Mouse (Mus musculus) heart, postnatal 0 days (tissue): ENCODE results near the gene Gm44965. TPM values are rescaled to one million over a fixed set of nuclear protein-coding genes. Genes with fewer than 3 reads are reported as not detected.

Experiments used
- ATAC-seq: fragments of 200-750 bp; cut with Nextera tagmentation; 2 replicates; pipeline ENCODE4 v1.8.0; 2017; ENCODE audit warnings: low read depth, moderate number of reproducible peaks, moderate library complexity; ENCODE audit not compliant: insufficient read depth
- DNase-seq: peaks from one replicate; pipeline ENCODE4 v3.0.0-alpha.2; 2016; ENCODE audit warnings: low spot score
- H3K27ac ChIP-seq: fragments of 300-500 bp; sonication (generic); 2 replicates; pipeline ENCODE4 v1.5.1; 2014; ENCODE audit warnings: low read depth, mild to moderate bottlenecking
- H3K27me3 ChIP-seq: fragments of 300-500 bp; sonication (generic); 2 replicates; pipeline ENCODE4 v1.6.1; 2014; ENCODE audit warnings: low read length, mixed read lengths; ENCODE audit not compliant: control insufficient read depth, insufficient read depth
- H3K36me3 ChIP-seq: fragments of 300-500 bp; sonication (generic); replicated peaks from 2 replicates; pipeline ENCODE4 v1.6.1; 2014; ENCODE audit warnings: low read length, mixed read lengths; ENCODE audit not compliant: control insufficient read depth, insufficient read depth
- H3K4me1 ChIP-seq: fragments of 300-500 bp; sonication (generic); 2 replicates; pipeline ENCODE4 v1.6.1; 2014; ENCODE audit warnings: antibody characterized with exemption; ENCODE audit not compliant: control insufficient read depth, insufficient read depth
- H3K4me2 ChIP-seq: fragments of 300-500 bp; sonication (generic); 2 replicates; pipeline ENCODE4 v1.6.1; 2014; ENCODE audit warnings: low read depth, mild to moderate bottlenecking, low read length, moderate library complexity
- H3K4me3 ChIP-seq: fragments of 300-500 bp; sonication (generic); 2 replicates; pipeline ENCODE4 v1.5.1; 2014; ENCODE audit warnings: low read depth, low read length
- H3K9ac ChIP-seq: fragments of 300-500 bp; sonication (generic); replicated peaks from 2 replicates; pipeline ENCODE4 v1.6.1; 2014; ENCODE audit warnings: low read depth, low read length, mixed read lengths
- H3K9me3 ChIP-seq: fragments of 300-500 bp; sonication (generic); replicated peaks from 2 replicates; pipeline ENCODE4 v1.6.1; 2016; ENCODE audit warnings: low read length; ENCODE audit not compliant: control insufficient read depth
- CTCF ChIP-seq: IDR thresholded peaks from 2 replicates; pipeline ENCODE4 v1.5.1; 2016; ENCODE audit warnings: antibody characterized with exemption, control low read depth, low read depth
- EP300 ChIP-seq: IDR thresholded peaks from 2 replicates; pipeline ENCODE4 v1.6.1; 2016; ENCODE audit warnings: antibody characterized with exemption, low read depth
- WGBS: fragments of 180-500 bp; shearing (Covaris S2); extraction: QIAGEN DNeasy Blood & Tissue Kit; methylation state at CpG from one replicate; pipeline ENCODE4 v1.1.7; 2014; 5-methylcytosine and 5-hydroxymethylcytosine counted together
- polyA plus RNA-seq: library from polyadenylated mRNA; unstranded; fragments of >200 nt; fragmentation: Nextera tagmentation; extraction: Ambion mirVana; gene quantifications from 2 replicates; pipeline ENCODE4 v1.2.1, GENCODE M21; 2015
- total RNA-seq: library from RNA; depleted of rRNA; stranded (reverse); fragments of >200 nt; gene quantifications from 2 replicates; pipeline ENCODE4 v1.2.3, GENCODE M21; 2014; ENCODE audit warnings: low replicate concordance

Gene Gm44965
- total and polyA plus RNA-seq, 2 experiments from 2014 or later, result not detected

DNA sequence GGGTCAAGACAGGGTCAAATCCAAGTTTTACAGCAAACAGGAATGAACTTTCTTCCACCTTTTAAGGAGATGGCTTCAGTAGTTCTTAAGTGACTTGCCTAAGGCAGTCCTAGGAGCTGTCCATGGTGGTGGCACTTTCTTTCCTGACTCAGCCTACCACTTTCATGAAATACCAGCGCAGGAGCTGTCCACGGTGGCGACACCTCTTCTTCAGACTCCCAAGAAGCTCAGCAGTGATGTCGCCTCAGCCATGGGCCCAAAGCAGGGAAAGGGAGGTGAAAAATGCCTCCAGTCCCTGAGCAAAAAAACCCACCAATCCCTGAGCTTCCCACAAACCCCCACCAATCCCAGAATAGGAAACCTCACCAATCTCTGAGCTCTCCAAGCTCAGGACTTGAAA, 40.8 kb upstream of the Gm44965 start:
- no peak overlapping the region for H3K4me3 ChIP-seq
- H3K9ac ChIP-seq, result no peak overlapping the region
- 61% methylated on average over 4 of the region's 4 CpGs for WGBS
- TF ChIP-seq EP300 (no peak), CTCF (no peak)
- DNase-seq (no peak), ATAC-seq (no peak)
- no peaks in the 10 kb centered on the region for H3K9me3 ChIP-seq
- H3K27me3 ChIP-seq, result no peaks in the 10 kb centered on the region
- no peak overlapping the region for H3K27ac ChIP-seq
- no peaks in the 10 kb centered on the region; the same call in 1 of the 2 replicates for H3K36me3 ChIP-seq
- H3K4me2 ChIP-seq, result no peak overlapping the region
- 0 out of 2 replicates have a peak, but pooled peaks cover 12% of the 10 kb centered on the region for H3K4me1 ChIP-seq

DNA sequence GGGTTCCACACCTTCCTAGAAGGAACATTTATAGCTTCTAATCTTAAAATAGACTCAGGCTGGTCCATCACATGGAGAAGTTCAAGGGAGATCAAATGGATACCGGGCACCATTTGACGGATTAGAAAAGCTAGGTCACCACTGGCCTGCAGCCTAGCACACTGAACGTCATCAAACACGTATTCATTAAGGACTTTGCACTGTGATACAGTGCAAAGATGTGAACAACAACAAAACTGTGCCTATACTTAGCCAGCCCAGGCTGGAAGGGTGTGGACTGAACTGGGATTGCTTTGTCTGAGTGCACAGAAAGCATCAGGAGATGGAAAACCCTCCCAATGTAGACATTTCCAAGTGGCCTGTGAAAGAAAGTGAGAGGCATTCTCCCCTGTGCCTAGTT, 39.9 kb upstream of the Gm44965 start:
- TF ChIP-seq EP300 (no peak), CTCF (no peak)
- H3K4me3 ChIP-seq, result peak overlapping the region; percentile 58; the same call in 1 of the 2 replicates
- no peak for ATAC-seq
- H3K9me3 ChIP-seq, result no peaks in the 10 kb centered on the region
- H3K27ac ChIP-seq, result peak overlapping the region; percentile 96
- H3K4me2 ChIP-seq, result peak overlapping the region; percentile 62
- no peaks in the 10 kb centered on the region for H3K27me3 ChIP-seq
- no peaks in the 10 kb centered on the region; the same call in none of the 2 replicates for H3K36me3 ChIP-seq
- WGBS, result 60% methylated on average over 4 of the region's 4 CpGs
- H3K9ac ChIP-seq, result 0 out of 2 replicates have a peak overlapping the region, but pooled peaks have one; percentile 56
- 0 out of 2 replicates have a peak, but pooled peaks cover 12% of the 10 kb centered on the region for H3K4me1 ChIP-seq
- DNase-seq, result no peak

DNA sequence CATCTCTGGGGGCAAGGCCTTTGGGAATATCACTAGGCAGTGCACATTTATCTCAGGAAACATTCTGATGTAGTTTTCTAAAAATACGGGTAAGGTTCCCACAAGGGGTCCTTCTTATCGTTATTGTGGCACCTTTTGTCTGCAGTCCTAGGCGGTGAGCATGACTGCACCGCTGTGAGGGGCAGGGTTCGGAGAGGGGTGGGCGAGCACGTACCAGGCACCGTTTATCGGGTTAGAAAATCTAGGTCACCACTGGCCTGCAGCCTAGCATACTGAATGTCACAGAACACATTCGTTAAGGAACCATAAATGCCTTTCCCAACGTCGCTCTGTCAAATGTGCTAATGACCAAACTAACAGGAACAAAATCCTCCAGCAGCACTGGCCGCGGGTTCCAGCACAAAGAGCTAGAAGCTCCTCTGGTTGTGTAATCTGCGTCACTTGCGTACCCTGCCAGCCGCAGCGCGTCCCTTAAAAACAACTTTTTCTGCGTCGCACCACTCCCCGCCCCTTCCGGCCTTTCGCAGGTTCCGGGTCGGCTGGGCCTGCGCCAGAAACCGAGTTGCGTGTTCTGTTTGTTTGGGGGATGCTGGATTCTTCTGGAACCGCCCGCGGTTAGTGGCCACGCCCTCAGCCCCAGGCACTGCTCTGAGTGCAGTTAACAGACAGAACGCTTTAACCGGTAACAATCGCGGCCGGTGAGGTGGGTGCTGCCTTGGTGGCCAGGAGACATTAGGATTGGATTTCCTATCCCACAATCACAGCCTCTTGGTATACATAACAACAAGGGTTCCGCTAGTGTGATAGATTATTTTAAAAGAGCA, 39.2 kb upstream of the Gm44965 start, which contains the start of gene Lrrc61:
Lrrc61 (plus strand) TSS at position 517 of the 824 bp plus-strand sequence.
- TF ChIP-seq EP300 (peak; percentile 86), CTCF (no peak)
- Histone ChIP-seq H3K9ac (peak within 1 kb of the TSS; percentile 56), H3K9me3 (no peaks in the 10 kb centered on the region), H3K27ac (peak within 1 kb of the TSS; percentile 96), H3K4me1 (0 out of 2 replicates have a peak, but pooled peaks cover 12% of the 10 kb centered on the region), H3K27me3 (no peaks in the 10 kb centered on the region), H3K4me3 (peak within 1 kb of the TSS; percentile 58), H3K36me3 (no peaks in the 10 kb centered on the region; the same call in none of the 2 replicates), H3K4me2 (peak within 1 kb of the TSS; percentile 62)
- ATAC-seq (peak; percentile 93), DNase-seq (peak; percentile 97)
- WGBS, result under 1% methylated on average over 39 of the region's 39 CpGs

DNA sequence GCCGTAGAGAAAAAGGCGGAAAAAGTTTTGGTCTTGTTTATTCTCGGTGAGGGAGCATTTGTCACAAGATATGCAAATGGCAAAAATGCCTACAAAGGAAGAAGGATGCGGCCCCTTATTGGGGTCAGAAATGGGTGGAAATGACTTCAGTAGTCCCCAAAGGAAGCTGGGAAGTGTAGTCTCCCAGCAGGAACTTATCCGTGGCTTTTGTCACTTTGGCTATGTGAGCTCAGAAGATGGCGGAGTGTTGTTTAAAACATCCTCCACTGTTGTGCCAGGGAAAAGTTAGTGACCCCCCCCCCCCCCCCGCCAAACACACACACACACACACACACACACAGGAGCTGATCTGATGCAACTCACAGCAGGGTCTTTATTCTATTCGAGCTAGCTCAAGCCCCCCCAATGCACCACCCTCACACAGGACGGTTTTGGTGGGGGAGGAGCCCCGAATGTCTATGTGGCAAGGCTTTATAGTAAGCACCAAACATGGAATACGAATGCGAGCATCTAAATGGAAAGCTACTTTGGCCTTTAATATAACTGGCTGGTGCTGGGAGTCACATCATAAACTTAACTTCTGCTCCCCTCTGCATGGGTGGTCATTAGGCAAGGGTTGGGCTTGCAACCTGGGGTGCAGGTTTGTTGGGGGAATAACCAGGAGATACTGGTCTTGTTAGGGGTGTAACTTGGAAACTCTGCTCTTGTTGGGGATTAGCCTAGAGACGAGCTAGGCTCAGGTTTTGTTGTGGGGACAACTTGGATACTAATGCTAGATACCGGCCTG, 38.4 kb upstream of the Gm44965 start:
- peak overlapping the region; percentile 62 for H3K4me2 ChIP-seq
- no peaks in the 10 kb centered on the region for H3K9me3 ChIP-seq
- H3K36me3 ChIP-seq, result no peaks in the 10 kb centered on the region; the same call in none of the 2 replicates
- TF ChIP-seq EP300, result no peak
- no peak for TF ChIP-seq CTCF
- ATAC-seq (peak; percentile 80), DNase-seq (peak; percentile 90)
- peak overlapping the region; percentile 96 for H3K27ac ChIP-seq
- H3K27me3 ChIP-seq, result no peaks in the 10 kb centered on the region
- 0 out of 2 replicates have a peak, but pooled peaks cover 12% of the 10 kb centered on the region for H3K4me1 ChIP-seq
- H3K4me3 ChIP-seq, result peak overlapping the region; percentile 58
- 31% methylated on average over 13 of the region's 14 CpGs for WGBS
- peak overlapping the region; percentile 56 for H3K9ac ChIP-seq

GRCm38 (mm10) chr6:48555956-48556355, 37.8 kb upstream of the Gm44965 start:
- WGBS, result 91% methylated on average over 3 of the region's 3 CpGs
- no peak for DNase-seq
- H3K4me1 ChIP-seq, result 0 out of 2 replicates have a peak, but pooled peaks cover 12% of the 10 kb centered on the region
- no peaks in the 10 kb centered on the region for H3K9me3 ChIP-seq
- H3K4me2 ChIP-seq, result no peak overlapping the region
- H3K27me3 ChIP-seq, result no peaks in the 10 kb centered on the region
- no peak for ATAC-seq
- TF ChIP-seq CTCF, result no peak
- TF ChIP-seq EP300, result no peak
- no peaks in the 10 kb centered on the region; the same call in none of the 2 replicates for H3K36me3 ChIP-seq
- H3K4me3 ChIP-seq, result no peak overlapping the region
- no peak overlapping the region for H3K9ac ChIP-seq
- peak overlapping the region; percentile 96; the same call in 1 of the 2 replicates for H3K27ac ChIP-seq
